Mouse (Mus musculus): ENCODE measurements around the gene Akap7.
"Not testable (repeated sequence)": the region's sequence is repeated elsewhere in the genome, so short reads cannot be mapped to it uniquely, and the experiment has no call there.

Gene Akap7

GRCm38 (mm10) chr10:25192180-25193073, 115.2 kb downstream of the Akap7 start:
- DNase-seq (ENCODE audit: low spot score): no peak

GRCm38 (mm10) chr10:25191166-25191565, 116.5 kb downstream of the Akap7 start:
- no peak for DNase-seq (ENCODE audit: low spot score)

- DNase-seq (ENCODE audit: low spot score): not testable (repeated sequence)
These were observed 121.4 kb downstream of the Akap7 start for GRCm38 (mm10) chr10:25186240-25186639.

GRCm38 (mm10) chr10:25185691-25186090, 122.0 kb downstream of the Akap7 start:
- no peak for DNase-seq (ENCODE audit: low spot score)

GRCm38 (mm10) chr10:25184819-25185603, 122.7 kb downstream of the Akap7 start:
- DNase-seq (ENCODE audit: low spot score): no peak

- no peak for DNase-seq (ENCODE audit: low spot score)
These were observed 124.4 kb downstream of the Akap7 start for GRCm38 (mm10) chr10:25183271-25183670.

GRCm38 (mm10) chr10:25179030-25179429, 128.6 kb downstream of the Akap7 start:
- DNase-seq (ENCODE audit: low spot score): no peak

- DNase-seq (ENCODE audit: low spot score): no peak
These were observed 130.4 kb downstream of the Akap7 start for GRCm38 (mm10) chr10:25177270-25177669.

GRCm38 (mm10) chr10:25174872-25175271, 132.8 kb downstream of the Akap7 start:
- no peak for DNase-seq (ENCODE audit: low spot score)

GRCm38 (mm10) chr10:25167365-25168194, 140.1 kb downstream of the Akap7 start:
- no peak for DNase-seq (ENCODE audit: low spot score)

- not testable (repeated sequence) for DNase-seq (ENCODE audit: low spot score)
These were observed 144.2 kb downstream of the Akap7 start for GRCm38 (mm10) chr10:25163510-25163909.

GRCm38 (mm10) chr10:25161701-25162100, 146.0 kb downstream of the Akap7 start:
- no peak for DNase-seq (ENCODE audit: low spot score)

- DNase-seq (ENCODE audit: low spot score): no peak
These were observed 149.0 kb downstream of the Akap7 start for GRCm38 (mm10) chr10:25158651-25159050.

GRCm38 (mm10) chr10:25157339-25157738, 150.3 kb downstream of the Akap7 start:
- no peak for DNase-seq (ENCODE audit: low spot score)

GRCm38 (mm10) chr10:25154225-25154624, 153.4 kb downstream of the Akap7 start:
- DNase-seq (ENCODE audit: low spot score): no peak

- DNase-seq (ENCODE audit: low spot score): no peak
These were observed 156.4 kb downstream of the Akap7 start for GRCm38 (mm10) chr10:25151172-25151800.

- no peak for DNase-seq (ENCODE audit: low spot score)
These were observed 161.8 kb downstream of the Akap7 start for GRCm38 (mm10) chr10:25145851-25146250.

- no peak for DNase-seq (ENCODE audit: low spot score)
These were observed 162.6 kb downstream of the Akap7 start for GRCm38 (mm10) chr10:25144787-25145761.

- no peak for DNase-seq (ENCODE audit: low spot score)
These were observed 165.9 kb downstream of the Akap7 start for GRCm38 (mm10) chr10:25141781-25142180.

- DNase-seq (ENCODE audit: low spot score): peak; percentile 40
These were observed 167.4 kb downstream of the Akap7 start for GRCm38 (mm10) chr10:25140155-25140755.
